Mouse (Mus musculus) liver, embryonic 14.5 days (tissue): ENCODE data around the gene Ap5s1. TPM values are rescaled to one million over a fixed set of nuclear protein-coding genes. Genes with fewer than 3 reads are reported as not detected.
A peak's percentile ranks its signal among the peaks of the same experiment; 100 is the strongest.

Source experiments
- ATAC-seq: fragments of 200-750 bp; cut with Nextera tagmentation; 2 replicates; pipeline ENCODE4 v1.8.0; 2017; ENCODE audit warnings: moderate number of reproducible peaks, mild to moderate bottlenecking, moderate library complexity; ENCODE audit not compliant: insufficient read depth
- DNase-seq, 3 experiments: peaks; one replicate each; pipeline ENCODE4 v3.0.0-alpha.2; 2012 to 2013; ENCODE audit warnings: low read depth in 3 of 3, low spot score in 3 of 3
- H3K27ac ChIP-seq: fragments of 300-500 bp; sonication (generic); 2 replicates; pipeline ENCODE4 v1.5.1; 2014; ENCODE audit warnings: moderate library complexity, mild to moderate bottlenecking, control low read depth, inconsistent platforms
- H3K27me3 ChIP-seq: fragments of 300-500 bp; sonication (generic); 2 replicates; pipeline ENCODE4 v1.6.1; 2014; ENCODE audit warnings: mild to moderate bottlenecking, low read length, moderate library complexity; ENCODE audit not compliant: control insufficient read depth, insufficient read depth
- H3K36me3 ChIP-seq: fragments of 300-500 bp; sonication (generic); replicated peaks from 2 replicates; pipeline ENCODE4 v1.6.1; 2014; ENCODE audit warnings: low read depth; ENCODE audit not compliant: control insufficient read depth, insufficient read depth
- H3K4me1 ChIP-seq, 2 experiments: fragments of 200-500 bp in 1 of 2; fragments of 300-500 bp in 1 of 2; sonication (generic) in 1 of 2; replicated peaks; 2 replicates each; pipeline ENCODE4 v1.6.1; 2012 to 2014; ENCODE audit warnings: antibody characterized with exemption in 1 of 2, inconsistent platforms in 1 of 2, low read length in 1 of 2; ENCODE audit not compliant: control insufficient read depth in 2 of 2, insufficient read depth in 2 of 2
- H3K4me2 ChIP-seq: fragments of 300-500 bp; sonication (generic); 2 replicates; pipeline ENCODE4 v1.6.1; 2014; ENCODE audit warnings: low read depth, mild to moderate bottlenecking, control low read depth, moderate library complexity
- H3K4me3 ChIP-seq, 2 experiments: fragments of 200-500 bp in 1 of 2; fragments of 300-500 bp in 1 of 2; sonication (generic) in 1 of 2; 2 replicates each; pipeline ENCODE4 v1.5.1; 2012 to 2014; ENCODE audit warnings: low read depth in 2 of 2, low read length in 2 of 2, mild to moderate bottlenecking in 2 of 2, control low read depth in 1 of 2, inconsistent platforms in 1 of 2, moderate library complexity in 1 of 2; ENCODE audit not compliant: insufficient read depth in 1 of 2
- H3K9ac ChIP-seq: fragments of 300-500 bp; sonication (generic); replicated peaks from 2 replicates; pipeline ENCODE4 v1.6.1; 2014; ENCODE audit warnings: mild to moderate bottlenecking, control low read depth, moderate library complexity
- H3K9me3 ChIP-seq: fragments of 300-500 bp; sonication (generic); 2 replicates; pipeline ENCODE4 v1.6.1; 2016; ENCODE audit warnings: low read length, mixed read lengths; ENCODE audit not compliant: control insufficient read depth
- CTCF ChIP-seq: IDR thresholded peaks from 2 replicates; pipeline ENCODE4 v1.5.1; 2016; ENCODE audit warnings: antibody characterized with exemption, low read depth, control low read depth
- EP300 ChIP-seq: IDR thresholded peaks from 2 replicates; pipeline ENCODE4 v1.6.1; 2016; ENCODE audit warnings: antibody characterized with exemption, low read depth
- WGBS: fragments of 180-500 bp; shearing (Covaris S2); extraction: QIAGEN DNeasy Blood & Tissue Kit; methylation state at CpG from one replicate; pipeline ENCODE4 v1.1.7; 2014; ENCODE audit not compliant: insufficient replicate concordance; 5-methylcytosine and 5-hydroxymethylcytosine counted together
- polyA plus RNA-seq, 2 experiments: library from polyadenylated mRNA; depleted of rRNA in 1 of 2; stranded (reverse) in 1 of 2; unstranded in 1 of 2; fragments of >200 nt; fragmentation: Nextera tagmentation in 1 of 2; extraction: Ambion mirVana in 1 of 2; gene quantifications; 2 replicates each; pipeline versions ENCODE4 v1.2.1 to v1.2.3; 2012 to 2014

Ap5s1 gene
- polyA plus RNA-seq, 2 experiments: 13.1 to 20.0 TPM

DNA sequence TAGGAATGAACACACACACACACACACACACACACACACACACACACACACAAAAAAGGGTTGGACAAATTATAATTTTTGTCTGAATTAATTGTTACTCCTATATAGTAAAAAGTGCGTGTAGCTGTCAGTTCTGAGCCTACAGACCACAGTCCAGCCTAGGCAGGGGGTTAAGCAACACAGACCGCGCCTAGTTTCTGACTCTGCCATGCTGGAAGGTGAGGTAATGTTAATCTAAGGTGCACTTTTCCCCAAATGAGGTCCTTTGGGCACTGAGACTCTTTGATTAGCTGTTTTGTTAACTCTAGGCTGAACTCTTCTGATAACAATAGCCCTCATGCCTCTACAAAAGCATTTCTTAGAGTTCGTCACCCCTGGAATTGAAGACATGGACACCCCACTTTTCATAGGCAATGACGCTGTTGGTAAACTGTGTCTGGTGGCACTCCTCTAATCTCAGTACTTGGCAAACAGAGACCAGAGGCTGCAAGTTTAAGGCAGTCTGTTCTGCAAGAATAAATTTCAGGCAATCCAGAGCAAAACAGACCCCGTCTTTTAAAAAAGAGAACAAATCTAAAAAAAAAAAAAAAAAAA, 3.0 kb upstream of the Ap5s1 start:
- DNase-seq: no peak
- Histone ChIP-seq H3K27ac (peak overlapping the region; percentile 38), H3K27me3 (no peaks in the 10 kb centered on the region), H3K9ac (no peak overlapping the region), H3K36me3 (peaks cover 27% of the 10 kb centered on the region), H3K4me1 (peaks cover 61 to 63% of the 10 kb centered on the region in 2 experiments), H3K9me3 (no peaks in the 10 kb centered on the region), H3K4me3 (no peak overlapping the region), H3K4me2 (peak overlapping the region; percentile 58)
- no peak for TF ChIP-seq EP300
- TF ChIP-seq CTCF: no peak
- 73% methylated on average over 6 of the region's 6 CpGs for WGBS
- no peak for ATAC-seq

- H3K4me2 ChIP-seq: peak overlapping the region; percentile 58
- H3K36me3 ChIP-seq: peaks cover 21% of the 10 kb centered on the region
- no peaks in the 10 kb centered on the region for H3K9me3 ChIP-seq
- peak overlapping the region; percentile 59 for H3K9ac ChIP-seq
- 26% methylated on average over 7 of the region's 7 CpGs for WGBS
- H3K4me3 ChIP-seq: no peak overlapping the region
- no peaks in the 10 kb centered on the region for H3K27me3 ChIP-seq
- DNase-seq (no peak), ATAC-seq (peak; percentile 33)
- H3K4me1 ChIP-seq: peaks cover 67 to 68% of the 10 kb centered on the region in 2 experiments
- peak overlapping the region; percentile 98 for H3K27ac ChIP-seq
- no peak for TF ChIP-seq CTCF
Measured at GRCm38 (mm10) chr2:131204410-131204981, 2.4 kb upstream of the Ap5s1 start.

GRCm38 (mm10) chr2:131205521-131206182, 1.2 kb upstream of the Ap5s1 start:
- H3K36me3 ChIP-seq: peaks cover 13% of the 10 kb centered on the region
- no peaks in the 10 kb centered on the region for H3K27me3 ChIP-seq
- TF ChIP-seq CTCF: 0 out of 2 replicates have a peak, but pooled peaks have one; percentile 7
- peak; percentile 100 for TF ChIP-seq EP300
- peak; percentile 72 for ATAC-seq
- peak; percentile 93 to 95 (median 95) for DNase-seq
- 9% methylated on average over 8 of the region's 8 CpGs for WGBS
- H3K4me1 ChIP-seq: peaks cover 70 to 72% of the 10 kb centered on the region in 2 experiments
- H3K27ac ChIP-seq: peak overlapping the region; percentile 98
- H3K9me3 ChIP-seq: no peaks in the 10 kb centered on the region
- peak overlapping the region in 1 of 2 experiments; percentile 5; a peak in 1 of 4 replicates for H3K4me3 ChIP-seq
- H3K9ac ChIP-seq: peak overlapping the region; percentile 59
- H3K4me2 ChIP-seq: peak overlapping the region; percentile 58

DNA sequence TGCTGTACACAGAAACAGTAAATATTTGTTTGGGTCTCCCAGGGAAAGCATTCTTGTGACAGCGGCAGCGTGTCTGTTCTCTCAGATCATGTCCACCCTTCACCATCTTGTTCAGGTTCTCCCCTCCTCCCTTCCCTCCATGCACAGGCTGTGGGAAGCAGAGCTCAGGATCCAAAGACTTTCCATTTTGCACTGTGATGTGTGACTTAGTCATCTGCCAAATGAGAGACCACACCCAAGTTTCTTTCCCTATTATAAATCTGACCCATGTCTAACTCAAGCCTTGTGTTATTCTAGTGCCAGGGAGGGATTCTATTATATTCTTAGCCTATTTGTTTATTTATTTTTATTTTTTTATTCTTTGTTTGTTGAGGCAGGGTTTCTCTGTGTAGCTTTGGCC, 1.5 kb downstream of the Ap5s1 start:
- WGBS: 89% methylated on average over 2 of the region's 2 CpGs
- Histone ChIP-seq H3K4me2 (no peak overlapping the region), H3K36me3 (peaks cover 4% of the 10 kb centered on the region; the same call in 1 of the 2 replicates), H3K27ac (peak overlapping the region; percentile 91), H3K4me3 (no peak overlapping the region), H3K27me3 (no peaks in the 10 kb centered on the region), H3K9me3 (no peaks in the 10 kb centered on the region), H3K4me1 (peaks cover 86 to 87% of the 10 kb centered on the region in 2 experiments), H3K9ac (no peak overlapping the region)
- TF ChIP-seq EP300 (no peak), CTCF (no peak)
- no peak for ATAC-seq
- DNase-seq: no peak
